Mouse (Mus musculus) layer of hippocampus, postnatal 36 days (tissue): ENCODE measurements around the gene Prodh2. TPM values are rescaled to one million over a fixed set of nuclear protein-coding genes. Genes with fewer than 3 reads are reported as not detected.
"Not testable (repeated sequence)": the region's sequence is repeated elsewhere in the genome, so short reads cannot be mapped to it uniquely, and the experiment has no call there.

ENCODE experiments used
- DNase-seq, 2 experiments: peaks; one replicate each; pipeline ENCODE4 v3.0.0; 2022
- total RNA-seq, 2 experiments: library from RNA; stranded (reverse); gene quantifications; 2 replicates each; pipeline ENCODE4 v1.2.3; 2021

The Prodh2 gene
- total RNA-seq, 2 experiments from 2014 or later = 0.73 TPM; not detected in 1

DNA sequence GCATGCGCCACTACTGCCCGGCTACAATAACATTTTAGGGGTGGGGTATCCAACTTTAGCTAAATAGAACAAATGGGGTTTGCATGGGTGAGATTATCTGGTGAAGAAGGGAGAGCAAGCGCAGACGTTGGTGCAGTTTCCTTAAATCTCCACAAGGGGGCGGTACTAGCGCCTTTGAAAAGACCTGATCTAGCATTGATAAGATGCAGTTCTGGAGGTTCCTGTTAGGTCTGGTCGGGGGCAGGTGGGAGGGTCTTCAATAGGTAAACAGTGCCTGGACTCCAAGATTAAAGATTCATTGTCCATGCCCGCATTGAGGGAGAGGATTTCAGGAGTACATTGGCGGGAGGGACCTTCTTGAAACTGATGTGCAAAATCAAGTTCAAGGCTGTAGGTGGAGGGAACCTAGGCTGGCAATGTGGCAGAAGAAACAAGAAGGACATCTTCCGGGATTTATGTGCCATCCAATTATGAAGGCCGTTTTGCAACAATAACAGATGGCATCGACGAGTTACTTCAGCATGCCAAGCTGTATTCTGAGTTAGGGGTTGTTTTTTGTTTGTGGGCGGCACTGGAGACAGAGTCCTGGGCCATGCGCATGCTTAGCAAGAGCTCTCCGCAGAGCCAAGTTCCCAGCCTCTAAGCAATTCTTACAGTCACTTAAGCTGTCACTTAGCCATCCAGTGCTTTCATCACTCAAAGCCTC lies 3.0 kb upstream of the Prodh2 start:
- DNase-seq = peak; percentile 43 to 52

DNA sequence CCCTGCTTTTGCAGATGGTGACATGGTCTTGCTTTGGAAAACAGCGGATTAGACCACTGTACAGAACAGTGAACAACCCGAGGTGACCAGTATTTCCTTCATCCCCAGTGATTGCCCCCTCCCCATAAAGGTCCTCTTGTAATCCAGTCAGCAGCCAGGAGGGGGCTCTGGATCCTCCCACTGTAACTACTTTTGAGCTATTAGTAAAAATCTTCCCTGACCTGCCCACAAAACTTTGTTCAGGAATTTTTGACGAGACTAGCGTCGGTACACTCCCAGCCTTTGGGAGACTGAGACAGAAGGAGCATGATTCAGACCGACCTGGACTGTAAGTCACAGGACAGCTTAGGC lies 2.5 kb upstream of the Prodh2 start:
- DNase-seq = peak in 1 of 2 experiments; percentile 13

DNA sequence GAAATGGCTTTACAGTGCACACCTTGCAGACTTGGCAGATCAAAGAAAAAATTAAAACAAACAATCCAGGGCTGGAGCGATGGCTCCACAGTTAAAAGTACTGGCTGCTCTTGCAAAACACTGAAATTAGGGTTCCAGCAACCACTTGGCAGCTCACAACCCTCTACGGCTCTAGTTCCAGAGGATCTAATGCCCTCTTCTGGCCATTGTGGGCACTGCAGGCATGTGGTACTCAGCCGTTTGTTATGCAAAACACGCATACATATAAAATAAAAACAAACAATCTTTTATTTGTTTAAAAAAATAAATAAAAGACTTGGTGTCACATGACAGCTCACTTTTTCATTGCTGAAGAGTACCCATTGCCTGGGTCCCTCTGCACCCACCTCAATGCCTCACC lies 657 bp upstream of the Prodh2 start:
- peak; percentile 65 to 66 for DNase-seq

DNA sequence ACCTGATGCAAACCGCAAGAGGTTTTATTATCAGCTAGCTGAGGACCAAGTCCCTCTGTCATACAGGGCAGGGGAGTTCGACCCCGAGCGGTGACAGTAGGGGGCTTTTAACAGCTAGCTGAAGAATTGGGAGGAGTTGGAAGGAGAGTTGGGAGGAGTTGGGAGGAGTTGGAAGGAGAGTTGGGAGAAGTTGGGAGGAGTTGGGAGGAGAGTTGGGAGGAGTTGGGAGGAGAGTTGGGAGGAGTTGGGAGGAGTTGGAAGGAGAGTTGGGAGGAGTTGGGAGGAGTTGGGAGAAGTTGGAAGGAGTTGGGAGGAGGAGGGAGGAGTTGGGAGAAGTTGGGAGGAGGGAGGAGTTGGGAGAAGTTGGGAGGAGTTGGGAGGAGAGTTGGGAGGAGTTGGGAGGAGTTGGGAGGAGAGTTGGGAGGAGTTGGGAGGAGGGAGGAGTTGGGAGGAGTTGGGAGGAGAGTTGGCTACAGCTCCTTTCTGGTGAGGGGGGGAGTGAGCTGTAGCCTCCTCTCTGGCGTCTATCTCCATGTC lies 2.2 kb downstream of the Prodh2 start:
- DNase-seq = not testable (repeated sequence)

DNA sequence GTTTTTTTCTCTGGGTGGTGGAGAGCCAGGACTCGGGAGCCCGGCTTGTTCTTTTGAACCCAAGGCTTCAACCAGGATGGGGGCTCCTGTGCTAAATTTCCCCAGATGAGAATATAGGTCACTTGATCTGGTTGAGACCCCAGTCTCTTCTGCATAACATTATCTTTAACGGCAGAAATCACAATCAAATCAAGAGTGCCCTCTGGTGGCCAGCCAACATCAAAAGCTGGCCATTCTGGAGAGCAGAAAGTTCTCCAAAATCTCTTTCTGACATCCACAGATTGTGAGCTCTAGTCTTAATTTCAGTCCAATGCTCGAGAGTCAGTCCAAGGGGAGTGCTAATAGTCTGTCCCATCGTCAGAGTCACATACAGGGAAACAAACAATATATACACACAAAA lies 7.7 kb downstream of the Prodh2 start:
- DNase-seq = not testable (repeated sequence)

DNA sequence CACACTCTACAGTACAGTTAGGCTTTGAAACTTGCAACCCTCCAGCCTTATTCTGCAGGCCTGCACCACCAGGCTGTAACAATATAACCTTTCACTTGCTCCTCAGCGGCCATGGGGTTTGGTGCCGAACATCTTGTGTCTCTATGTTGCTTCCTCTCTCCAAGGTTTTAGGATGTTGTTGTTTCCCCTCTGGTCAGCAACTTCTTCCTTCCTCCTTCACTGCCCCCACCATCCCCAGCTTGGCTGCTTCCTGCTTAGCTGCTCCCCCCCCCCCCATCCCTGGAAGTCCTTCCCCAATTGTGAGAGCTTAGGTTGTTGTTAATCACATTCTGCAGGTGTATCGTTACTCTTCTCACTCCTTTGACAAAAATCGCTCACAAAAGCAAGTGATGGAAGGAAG lies 14.6 kb downstream of the Prodh2 start:
- no peak for DNase-seq

DNA sequence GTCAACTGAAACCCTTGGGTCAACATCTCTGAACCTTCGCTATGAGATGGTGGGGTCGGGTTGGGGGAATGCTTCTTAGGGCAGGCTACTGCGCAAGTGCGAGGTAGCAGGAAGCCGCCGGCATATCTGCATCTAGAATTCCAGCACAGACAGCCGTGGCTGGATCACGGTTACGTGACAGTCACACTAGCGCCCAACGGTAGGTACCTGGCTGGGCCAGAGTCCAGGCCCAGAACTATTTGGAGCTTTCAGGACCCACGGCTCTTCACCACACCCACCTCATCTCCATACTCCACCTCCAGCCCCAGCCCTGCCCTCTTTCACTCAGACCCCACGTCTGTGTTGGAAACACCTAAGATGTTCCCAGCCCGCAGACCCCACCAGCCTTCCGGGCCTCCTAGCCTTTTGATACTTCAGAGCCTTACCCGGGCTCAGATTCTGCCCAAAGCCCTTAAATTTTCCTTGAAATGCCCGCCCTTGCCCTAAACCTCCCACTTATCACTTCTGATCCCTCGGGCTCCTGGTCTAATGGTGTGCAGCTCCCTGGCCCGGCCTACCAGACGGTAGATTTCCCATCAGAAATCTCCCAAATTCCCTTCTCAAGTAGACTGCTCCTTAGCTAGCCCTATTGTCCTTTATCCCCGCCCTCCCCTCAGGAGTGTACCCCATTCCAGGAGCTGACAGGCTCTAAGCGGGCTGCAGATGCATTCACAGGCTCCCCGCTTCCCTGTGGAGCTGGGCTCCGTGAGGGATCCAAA lies 21.8 kb downstream of the Prodh2 start:
- DNase-seq = no peak

DNA sequence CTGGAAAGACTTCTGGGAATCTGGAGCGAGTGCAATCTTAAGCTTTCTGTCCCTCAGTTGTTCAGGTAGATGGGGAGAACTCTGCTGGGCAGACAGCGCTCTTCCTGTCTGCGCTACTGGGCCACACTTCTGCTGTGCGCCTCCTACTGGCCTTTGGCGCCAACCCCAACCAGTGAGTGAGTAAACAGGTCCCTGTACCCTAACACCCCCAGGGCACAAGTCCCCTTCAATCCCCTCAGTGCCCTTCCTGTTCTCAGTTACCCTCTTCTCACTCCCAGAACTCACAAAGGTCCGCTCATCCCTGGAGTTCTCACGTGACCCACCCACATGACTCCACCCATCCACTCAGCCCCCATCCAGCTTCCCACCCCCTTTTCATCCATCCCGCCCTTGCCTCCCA lies 24.9 kb downstream of the Prodh2 start:
- no peak for DNase-seq

DNA sequence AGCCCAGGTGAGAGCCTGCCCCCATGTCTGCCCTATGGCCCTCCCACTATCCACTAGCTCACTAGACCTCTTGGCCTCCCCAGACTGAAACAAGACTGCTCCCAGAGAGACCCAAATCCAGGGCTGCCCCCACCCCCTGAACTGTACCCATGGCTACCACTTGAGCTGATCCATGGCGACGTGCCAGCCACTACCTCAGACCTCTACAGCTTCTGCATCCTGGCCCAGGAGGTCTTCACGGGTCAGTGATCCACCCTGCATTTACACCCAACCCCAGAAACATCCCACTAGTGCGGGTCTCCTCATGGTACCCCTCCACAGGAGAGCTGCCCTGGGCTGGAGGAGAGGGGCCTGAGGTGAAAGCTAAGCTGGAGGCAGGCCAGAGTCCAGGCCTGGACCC lies 27.0 kb downstream of the Prodh2 start:
- DNase-seq = no peak

DNA sequence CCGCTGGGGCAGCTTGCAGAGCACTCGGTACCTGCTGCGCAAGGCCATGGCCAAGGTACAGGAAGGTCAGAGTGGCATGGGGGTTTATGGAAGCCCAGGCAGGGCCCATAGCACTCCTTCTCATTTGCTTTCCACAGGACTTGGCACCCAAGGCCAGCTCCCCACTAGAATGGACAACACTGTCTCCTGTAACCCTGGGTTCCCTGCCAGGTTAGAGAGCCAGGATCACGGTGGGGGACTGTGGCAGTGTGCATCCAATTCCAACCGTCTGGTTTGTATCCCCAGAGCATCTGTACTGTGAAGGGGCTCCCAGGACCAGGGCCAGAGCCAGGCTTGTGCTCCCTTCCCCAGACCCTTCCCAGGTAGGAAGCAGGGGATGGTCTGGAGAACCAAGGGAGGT lies 27.4 kb downstream of the Prodh2 start:
- no peak for DNase-seq

DNA sequence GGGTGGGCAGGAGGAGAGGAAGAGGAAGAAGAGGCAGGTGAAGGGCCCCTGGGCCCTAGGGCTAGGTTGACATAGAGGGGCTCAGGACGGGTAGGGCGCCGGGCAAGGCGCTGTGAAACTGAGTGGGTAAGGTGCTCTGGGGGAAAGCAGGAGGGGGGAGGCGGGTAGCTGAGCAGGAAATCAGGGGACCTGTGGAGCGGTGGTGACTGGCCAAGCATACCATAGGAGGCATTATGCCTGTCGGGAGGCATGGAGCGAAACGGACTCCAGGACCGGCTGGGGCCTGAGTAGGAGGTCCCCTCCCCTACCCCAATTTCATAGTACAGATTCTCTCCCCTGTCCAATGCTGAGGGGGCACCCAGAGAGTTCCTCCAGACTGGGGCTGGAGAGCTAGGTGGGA lies 29.4 kb downstream of the Prodh2 start:
- DNase-seq = no peak

DNA sequence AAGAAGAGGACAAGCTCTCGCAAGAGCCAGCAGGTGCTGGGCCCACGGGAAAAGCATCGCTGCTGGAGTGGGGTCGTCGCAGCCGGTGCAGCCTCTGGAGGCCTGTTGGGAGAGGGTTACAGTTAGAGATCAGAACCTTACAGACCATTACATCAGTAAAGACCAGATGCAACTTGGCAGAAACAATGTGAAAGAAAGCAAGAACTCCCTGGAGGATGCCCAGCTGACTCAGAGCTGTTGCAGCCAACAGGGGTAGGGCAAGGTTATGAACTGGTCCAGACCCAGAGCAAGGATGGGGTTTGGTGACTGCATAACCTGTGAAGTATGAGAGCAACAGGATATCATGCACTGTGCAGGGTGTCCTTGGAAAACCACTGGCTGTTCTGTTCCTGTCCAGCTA lies 31.1 kb downstream of the Prodh2 start:
- no peak for DNase-seq

DNA sequence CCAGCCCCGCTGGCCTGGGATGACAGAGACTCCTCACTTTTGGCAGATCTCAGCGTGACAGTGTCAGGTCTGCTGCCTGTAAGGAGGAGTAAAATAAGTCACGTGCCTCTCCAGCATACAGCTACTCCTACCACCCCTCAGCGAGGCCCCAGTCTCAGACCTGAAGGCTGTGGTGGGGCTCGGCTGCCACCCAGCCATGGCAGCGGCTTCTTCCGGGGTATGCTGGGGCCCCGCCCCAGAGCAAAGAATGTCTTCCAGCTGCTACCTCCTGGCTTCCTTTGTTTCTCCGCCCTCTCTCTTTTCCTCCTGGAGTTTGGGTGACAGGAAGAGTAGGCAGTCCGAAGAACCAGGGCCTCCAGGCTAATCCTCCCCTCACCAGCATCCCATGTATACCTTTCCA lies 32.5 kb downstream of the Prodh2 start:
- no peak for DNase-seq

DNA sequence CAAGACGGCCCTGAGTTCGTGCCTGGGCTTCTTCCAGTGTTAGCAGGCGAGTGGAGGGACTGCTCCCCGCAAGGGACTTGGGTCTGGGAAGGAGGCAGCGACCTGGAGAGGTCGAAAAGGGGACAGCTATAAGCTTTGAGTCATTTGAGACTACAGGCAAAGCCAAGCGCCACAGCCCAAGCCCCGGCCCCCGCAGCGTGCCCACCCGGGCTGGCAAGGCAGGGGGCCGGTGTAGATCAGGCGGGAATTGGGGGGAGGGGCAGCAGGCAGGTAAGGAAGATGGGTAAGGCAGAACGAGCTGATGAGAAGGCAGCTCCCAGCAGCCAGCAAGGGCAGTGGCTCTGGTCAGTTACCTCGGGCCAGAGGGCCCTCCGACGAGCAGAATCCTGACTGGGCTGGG lies 33.0 kb downstream of the Prodh2 start:
- DNase-seq = no peak

DNA sequence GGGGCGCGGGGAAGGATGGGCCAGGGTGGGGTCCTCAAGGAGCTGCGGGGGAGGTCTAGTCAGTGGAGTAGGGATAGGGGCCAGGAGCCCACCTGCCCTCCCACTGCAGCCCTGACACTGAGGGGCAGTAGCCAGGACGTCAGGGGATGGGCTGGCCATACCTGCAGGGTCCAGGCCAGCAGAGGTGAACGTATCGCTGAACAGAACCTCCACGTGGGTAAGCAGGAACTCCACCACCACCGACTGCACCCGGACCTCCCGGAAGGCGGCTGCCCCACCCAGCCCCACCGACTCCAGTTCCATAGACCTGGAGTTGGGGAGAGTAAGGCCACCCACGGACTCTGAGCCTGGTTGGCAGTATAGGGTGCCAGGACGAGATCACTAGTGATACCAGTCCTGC lies 33.6 kb downstream of the Prodh2 start:
- DNase-seq = no peak

DNA sequence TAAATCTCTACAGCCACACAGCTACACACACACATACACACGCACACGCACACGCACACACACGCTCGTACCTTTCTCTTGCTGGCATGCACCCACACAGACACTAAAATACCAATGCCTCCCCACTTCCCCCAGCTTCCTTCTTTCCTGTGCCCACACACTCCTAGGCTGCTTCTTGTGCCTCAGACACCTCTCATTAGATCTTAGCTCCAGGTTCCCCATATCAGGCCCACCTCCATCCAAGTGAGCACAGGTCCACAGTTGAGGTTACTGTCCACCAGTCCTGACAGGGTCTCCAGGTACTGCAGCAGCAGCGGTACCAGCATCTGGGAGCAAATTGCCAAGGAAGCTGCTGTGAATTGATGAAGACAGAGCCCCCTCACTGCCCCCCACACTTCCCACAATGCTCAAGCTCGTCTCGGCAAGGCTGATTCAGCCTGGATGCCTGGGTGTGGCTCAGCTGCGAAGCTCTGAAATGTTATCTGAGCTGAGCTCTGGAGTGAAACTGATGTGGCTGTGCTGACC lies 37.9 kb downstream of the Prodh2 start:
- DNase-seq = no peak

DNA sequence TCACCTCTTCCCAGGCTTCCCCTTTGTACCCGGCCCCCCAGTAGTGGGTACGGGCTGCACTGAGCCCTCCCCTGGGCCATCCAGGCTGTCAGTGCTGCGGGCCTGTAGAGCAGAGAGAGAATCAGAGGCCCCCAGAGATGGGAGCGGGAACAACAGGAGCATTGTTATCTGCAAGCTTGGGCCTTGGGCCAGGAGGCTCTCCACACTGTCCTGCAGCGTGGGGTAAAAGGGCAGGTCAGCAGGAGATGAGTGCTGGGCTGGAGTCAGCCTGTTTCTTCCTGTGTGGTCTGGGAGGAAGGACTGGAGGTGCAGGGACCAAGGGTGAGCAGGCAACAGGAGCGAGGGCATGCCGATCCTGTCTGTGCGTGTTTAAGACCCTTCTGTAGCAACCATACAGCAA lies 39.5 kb downstream of the Prodh2 start:
- DNase-seq = peak in 1 of 2 experiments; percentile 33

DNA sequence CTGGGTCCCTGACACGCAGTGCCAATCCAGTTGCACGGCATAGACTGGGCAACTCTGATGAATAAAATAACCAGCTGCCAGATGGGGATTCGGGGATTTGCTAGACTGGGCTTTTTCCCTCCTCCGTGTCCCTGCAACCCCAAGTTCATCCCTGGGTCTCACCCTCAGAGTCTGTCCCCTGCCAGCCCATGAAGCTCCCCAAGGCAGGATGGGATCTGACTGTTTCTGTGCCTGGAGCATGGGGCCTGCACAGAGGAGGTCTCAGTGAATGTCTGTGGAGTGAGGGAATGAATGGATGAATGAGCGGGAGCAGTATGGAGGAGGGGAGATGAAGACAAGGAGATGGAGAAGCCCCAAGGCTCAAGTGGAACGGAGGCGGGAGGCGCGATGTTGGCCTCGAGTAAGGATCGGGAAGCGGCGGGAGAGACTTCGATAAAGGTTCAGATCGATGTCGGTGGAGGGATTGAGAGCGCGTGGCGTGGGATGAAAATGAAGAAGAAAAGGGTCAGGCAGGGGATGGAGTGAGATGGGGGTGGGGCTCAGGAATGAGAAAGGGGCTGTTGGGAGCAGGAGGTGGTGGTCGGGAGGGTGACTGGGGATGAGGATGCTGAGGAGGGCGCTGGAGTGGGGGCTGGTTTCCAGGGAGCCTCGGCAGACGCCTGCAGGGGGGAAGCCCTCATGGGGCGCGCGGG lies 40.7 kb downstream of the Prodh2 start:
- DNase-seq = no peak

DNA sequence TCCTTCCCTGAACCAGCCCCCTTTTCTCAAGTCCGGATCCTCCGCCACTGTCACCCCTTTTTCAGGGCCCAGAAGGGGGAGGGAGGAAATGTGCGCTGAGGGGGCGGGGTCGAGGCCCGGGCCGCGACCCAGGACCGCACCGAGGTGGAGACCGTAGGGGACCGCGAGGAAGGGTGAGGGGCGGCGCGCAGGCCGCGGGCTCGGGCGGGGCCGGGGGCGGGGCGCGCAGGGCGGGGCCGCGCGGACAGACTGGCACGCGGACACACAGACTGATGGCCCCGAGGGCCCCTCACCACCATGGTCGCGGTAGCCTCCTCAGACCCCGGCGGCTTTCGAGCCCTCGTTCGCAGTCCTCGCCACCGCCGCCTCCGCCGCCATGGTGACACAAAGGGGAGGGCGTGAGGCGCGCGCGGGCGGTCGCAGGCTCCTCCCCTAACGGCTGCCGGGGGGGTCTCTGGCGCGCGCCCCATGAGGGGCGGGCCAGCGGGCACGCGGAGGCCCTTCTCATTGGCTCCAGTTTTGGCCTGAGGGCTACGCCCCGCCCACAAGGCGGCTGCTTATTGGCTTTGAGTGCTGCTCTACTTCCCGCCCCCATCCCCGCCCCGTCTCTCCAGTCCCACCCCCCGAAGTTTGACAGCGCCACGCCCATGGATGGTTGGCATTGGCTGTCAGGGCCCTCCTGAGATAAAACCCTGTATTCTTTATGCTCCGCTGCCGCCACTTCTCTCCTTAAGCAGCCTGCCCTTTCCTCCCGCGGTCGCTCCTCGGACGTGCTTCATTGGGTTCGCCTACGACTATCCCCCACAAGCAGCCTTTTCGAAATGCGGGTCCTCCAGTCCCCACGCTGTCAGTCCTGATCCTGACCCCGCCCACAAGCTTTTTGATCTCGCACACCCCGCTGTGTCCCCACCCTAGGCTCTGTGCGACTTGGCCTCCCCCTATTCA lies 41.5 kb downstream of the Prodh2 start, which contains the start of gene Arhgap33:
TSS of gene Arhgap33 (minus strand) at position 428 of the 945 bp plus-strand sequence.
- DNase-seq = peak; percentile 95

DNA sequence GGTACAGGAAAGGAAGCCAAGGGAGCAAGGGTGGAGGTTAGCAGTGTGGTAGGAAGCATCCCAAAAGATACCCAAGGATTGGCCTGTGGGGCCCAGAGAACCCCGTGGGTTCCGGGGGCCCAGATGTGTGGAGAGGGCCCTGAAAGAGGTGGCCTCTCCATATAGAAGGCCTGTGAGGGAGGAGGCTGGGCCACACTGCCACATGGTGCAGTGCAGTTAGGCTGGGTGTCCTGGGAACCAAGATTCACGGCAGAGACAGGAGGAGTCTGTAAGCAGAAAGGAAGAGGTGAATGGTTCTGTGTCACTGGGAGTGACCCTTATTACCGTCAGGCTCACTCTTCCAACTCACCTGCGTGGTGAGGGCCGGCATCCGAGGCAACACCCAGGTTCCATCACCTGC lies 47.1 kb downstream of the Prodh2 start:
- DNase-seq = no peak

DNA sequence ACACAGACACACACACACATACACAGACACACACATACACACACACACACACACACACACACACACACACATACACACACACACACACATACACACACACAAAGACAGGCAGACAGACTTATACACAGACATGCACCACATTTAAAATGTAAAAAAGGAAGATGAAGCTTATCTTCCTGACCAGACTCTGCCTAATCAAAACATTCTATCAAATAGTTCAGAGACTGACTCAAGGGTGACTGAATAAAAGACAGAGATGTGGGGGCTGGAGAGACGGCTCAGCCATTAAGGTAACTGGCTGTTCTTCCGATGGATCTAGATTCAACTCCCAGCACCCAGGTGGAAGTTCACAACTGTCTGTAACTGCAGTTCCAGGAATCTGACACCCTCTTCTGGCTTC lies 50.9 kb downstream of the Prodh2 start:
- no peak for DNase-seq

DNA sequence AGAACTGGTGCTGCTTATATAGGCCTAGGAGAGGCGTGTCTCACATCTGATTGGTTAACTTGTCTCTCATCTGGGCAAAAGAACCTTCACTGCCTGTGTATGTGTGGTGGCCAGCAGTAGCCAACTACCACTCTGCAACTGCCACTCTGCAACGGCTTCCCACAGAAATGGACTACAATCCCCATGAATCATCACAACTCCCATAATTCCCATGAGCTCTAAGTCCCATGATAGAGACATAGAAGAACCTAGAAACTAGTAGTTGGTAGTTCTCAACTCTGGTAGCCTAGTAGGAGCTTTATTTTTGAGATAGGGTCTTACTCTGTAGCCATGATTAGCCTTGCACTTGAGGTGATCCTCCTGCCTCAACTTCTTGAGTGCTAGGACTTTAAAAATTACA lies 56.5 kb downstream of the Prodh2 start:
- DNase-seq = no peak
